Mouse (Mus musculus): ENCODE measurements around the gene Suz12. TPM values are rescaled to one million over a fixed set of nuclear protein-coding genes. Genes with fewer than 3 reads are reported as not detected.
"Not testable (repeated sequence)": the region's sequence is repeated elsewhere in the genome, so short reads cannot be mapped to it uniquely, and the experiment has no call there.

Gene Suz12
- polyA plus RNA-seq, 1 experiment from 2014 or later, result 53.9 TPM

- CTCF ChIA-PET, result interaction anchor here (1.3 kb wide), 1 partner anchor 13 kb away, joined by 3 read pairs; no protein-coding TSS in a partner anchor
- TF ChIP-seq CTCF (IDR thresholded peaks at IDR 0.05), result no peak
Observed at GRCm38 (mm10) chr11:80046856-80047255, 54.0 kb downstream of the Suz12 start.

GRCm38 (mm10) chr11:80050088-80050487, 57.2 kb downstream of the Suz12 start:
- no peaks in the 10 kb centered on the region for H3K27me3 ChIP-seq
- ChIA-PET POLR2A (no interaction called here), CTCF (interaction anchor here (0.9 to 1.2 kb wide), 3 partner anchors 10 to 133 kb away, joined by 4 to 6 read pairs (median 4); partner anchors contain the start of gene Rnf135)
- ATAC-seq (peak; percentile 61), DNase-seq (ENCODE audit: low read depth, low spot score) (peak; percentile 68)
- peak; percentile 2 for TF ChIP-seq CTCF (IDR thresholded peaks at IDR 0.05)
- in situ Hi-C loops (cut with MboI; ENCODE audit: low pct_unique_long_range_greater_than_20kb), result no loop called here

More at GRCm38 (mm10) chr11:80046856-80047255, 54.0 kb downstream of the Suz12 start:
- POLR2A ChIA-PET, result interaction anchor here (0.7 kb wide), 1 partner anchor 170 kb away, joined by 3 read pairs; no protein-coding TSS in a partner anchor
- in situ Hi-C loops (cut with MboI; ENCODE audit: low pct_unique_long_range_greater_than_20kb), result no loop called here
- no peak for DNase-seq (ENCODE audit: low read depth, low spot score)
- no peaks in the 10 kb centered on the region for H3K27me3 ChIP-seq
- no peak for ATAC-seq

- no peak for DNase-seq (ENCODE audit: low read depth, low spot score)
- no peak for TF ChIP-seq CTCF (IDR thresholded peaks at IDR 0.05)
- CTCF ChIA-PET, result interaction anchor here (1.8 kb wide), 1 partner anchor 10 kb away, joined by 6 read pairs; no protein-coding TSS in a partner anchor
- no peak for ATAC-seq
- in situ Hi-C loops (cut with MboI; ENCODE audit: low pct_unique_long_range_greater_than_20kb), result no loop called here
- H3K27me3 ChIP-seq, result no peaks in the 10 kb centered on the region
- POLR2A ChIA-PET, result interaction anchor here (0.6 kb wide), 2 partner anchors 33 to 98 kb away, joined by 3 read pairs; no protein-coding TSS in a partner anchor
Observed at GRCm38 (mm10) chr11:80052456-80052855, 59.5 kb downstream of the Suz12 start.

GRCm38 (mm10) chr11:80053171-80053570, 60.3 kb downstream of the Suz12 start:
- POLR2A ChIA-PET, result interaction anchor here (0.6 kb wide), 1 partner anchor 97 kb away, joined by 3 read pairs; no protein-coding TSS in a partner anchor
- no peaks in the 10 kb centered on the region for H3K27me3 ChIP-seq
- CTCF ChIA-PET, result interaction anchor here (1.8 kb wide), 1 partner anchor 11 kb away, joined by 6 read pairs; no protein-coding TSS in a partner anchor
- no peak for TF ChIP-seq CTCF (IDR thresholded peaks at IDR 0.05)
- in situ Hi-C loops (cut with MboI; ENCODE audit: low pct_unique_long_range_greater_than_20kb), result no loop called here
- DNase-seq (ENCODE audit: low read depth, low spot score) (no peak), ATAC-seq (no peak)

GRCm38 (mm10) chr11:80054659-80055058, 61.8 kb downstream of the Suz12 start:
- ATAC-seq, result no peak
- in situ Hi-C loops (cut with MboI; ENCODE audit: low pct_unique_long_range_greater_than_20kb), result no loop called here
- ChIA-PET POLR2A (no interaction called here), CTCF (interaction anchor here (1.4 to 1.7 kb wide), 2 partner anchors 12 to 32 kb away, joined by 3 to 4 read pairs; no protein-coding TSS in a partner anchor)
- TF ChIP-seq CTCF (IDR thresholded peaks at IDR 0.05), result no peak
- DNase-seq (ENCODE audit: low read depth, low spot score), result no peak
- H3K27me3 ChIP-seq, result no peaks in the 10 kb centered on the region

- TF ChIP-seq CTCF (IDR thresholded peaks at IDR 0.05), result no peak
- DNase-seq (ENCODE audit: low read depth, low spot score), result no peak
- in situ Hi-C loops (cut with MboI; ENCODE audit: low pct_unique_long_range_greater_than_20kb), result no loop called here
- H3K27me3 ChIP-seq, result no peaks in the 10 kb centered on the region
- CTCF ChIA-PET, result interaction anchor here (1.2 to 1.7 kb wide), 3 partner anchors 11 to 31 kb away, joined by 3 to 4 read pairs (median 3); no protein-coding TSS in a partner anchor
- ATAC-seq, result peak; percentile 82
- POLR2A ChIA-PET, result no interaction called here
Observed at GRCm38 (mm10) chr11:80056141-80056540, 63.2 kb downstream of the Suz12 start.

GRCm38 (mm10) chr11:80062159-80062558, 69.3 kb downstream of the Suz12 start:
- ChIA-PET POLR2A (interaction anchor here (0.6 to 0.7 kb wide), 3 partner anchors 11 to 370 kb away, joined by 3 to 9 read pairs (median 3); no protein-coding TSS in a partner anchor), CTCF (no interaction called here)
- no peaks in the 10 kb centered on the region for H3K27me3 ChIP-seq
- in situ Hi-C loops (cut with MboI; ENCODE audit: low pct_unique_long_range_greater_than_20kb), result no loop called here
- ATAC-seq (peak; percentile 57), DNase-seq (ENCODE audit: low read depth, low spot score) (peak; percentile 73)
- no peak for TF ChIP-seq CTCF (IDR thresholded peaks at IDR 0.05)

GRCm38 (mm10) chr11:80066373-80066772, 73.5 kb downstream of the Suz12 start:
- DNase-seq (ENCODE audit: low read depth, low spot score); H3K27me3 ChIP-seq; ATAC-seq; POLR2A ChIA-PET; in situ Hi-C loops (cut with MboI; ENCODE audit: low pct_unique_long_range_greater_than_20kb): not testable (repeated sequence)
- CTCF ChIA-PET, result interaction anchor here (0.9 to 1.5 kb wide), 4 partner anchors 9 to 24 kb away, joined by 3 to 4 read pairs (median 3); no protein-coding TSS in a partner anchor
- peak; percentile 31 for TF ChIP-seq CTCF (IDR thresholded peaks at IDR 0.05)

- CTCF ChIA-PET, result interaction anchor here (1.3 to 1.5 kb wide), 3 partner anchors 12 to 26 kb away, joined by 3 to 4 read pairs (median 3); no protein-coding TSS in a partner anchor
Observed at GRCm38 (mm10) chr11:80067558-80067957, 74.7 kb downstream of the Suz12 start.

GRCm38 (mm10) chr11:80069815-80070214, 76.9 kb downstream of the Suz12 start:
- ATAC-seq, result no peak
- no peak for TF ChIP-seq CTCF (IDR thresholded peaks at IDR 0.05)
- ChIA-PET POLR2A (no interaction called here), CTCF (interaction anchor here (0.8 to 1.6 kb wide), 2 partner anchors 14 to 28 kb away, joined by 3 read pairs; no protein-coding TSS in a partner anchor)
- no peaks in the 10 kb centered on the region for H3K27me3 ChIP-seq
- no peak for DNase-seq (ENCODE audit: low read depth, low spot score)
- in situ Hi-C loops (cut with MboI; ENCODE audit: low pct_unique_long_range_greater_than_20kb), result no loop called here

More at GRCm38 (mm10) chr11:80067558-80067957, 74.7 kb downstream of the Suz12 start:
- no peak for DNase-seq (ENCODE audit: low read depth, low spot score)
- ATAC-seq, result no peak
- in situ Hi-C loops (cut with MboI; ENCODE audit: low pct_unique_long_range_greater_than_20kb), result no loop called here
- no peaks in the 10 kb centered on the region for H3K27me3 ChIP-seq
- no peak for TF ChIP-seq CTCF (IDR thresholded peaks at IDR 0.05)
- POLR2A ChIA-PET, result no interaction called here

- in situ Hi-C loops (cut with MboI; ENCODE audit: low pct_unique_long_range_greater_than_20kb), result no loop called here
- no peaks in the 10 kb centered on the region for H3K27me3 ChIP-seq
- ATAC-seq (no peak), DNase-seq (ENCODE audit: low read depth, low spot score) (no peak)
- ChIA-PET POLR2A (interaction anchor here (1.3 kb wide), 1 partner anchor 10 kb away, joined by 6 read pairs; the partner anchor contains the start of gene Crlf3), CTCF (interaction anchor here (1.0 to 1.5 kb wide), 2 partner anchors 16 to 38 kb away, joined by 3 to 5 read pairs; no protein-coding TSS in a partner anchor)
- TF ChIP-seq CTCF (IDR thresholded peaks at IDR 0.05), result no peak
Observed at GRCm38 (mm10) chr11:80071039-80071438, 78.1 kb downstream of the Suz12 start.

Data from Patski (cell line).